Mouse (Mus musculus) mouse trophoblast stem cell (cell line): ENCODE results near the gene Anks1.
"Not testable (repeated sequence)": the region's sequence is repeated elsewhere in the genome, so short reads cannot be mapped to it uniquely, and the experiment has no call there.

ENCODE experiments used
- in situ Hi-C, 2 experiments: fragments of 300-500 bp; cut with MseI, MboI; formaldehyde crosslinking; loops; 2 replicates in 1 of 2; 3 replicates in 1 of 2; pipeline ENCODE4 v1.15.1; 2025

Gene Anks1

DNA sequence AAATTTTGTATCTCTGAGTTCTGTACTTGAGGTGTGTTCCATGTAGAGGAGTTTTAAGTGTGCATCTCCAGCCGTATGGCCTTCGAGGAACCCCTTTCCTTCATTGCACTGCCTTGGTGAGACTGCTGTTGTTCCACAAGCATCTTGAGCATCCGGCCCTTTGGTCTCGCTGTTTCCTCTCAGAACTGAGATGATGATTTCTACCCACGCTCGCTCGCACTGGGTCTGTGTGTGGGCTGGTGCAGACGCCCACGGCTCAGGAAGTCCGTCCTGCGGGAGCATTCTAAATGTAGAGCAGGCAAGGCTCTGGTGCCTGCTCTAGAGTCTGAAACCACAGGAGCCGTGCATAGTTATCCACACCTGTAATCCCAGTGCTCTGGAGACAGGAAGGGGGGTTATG, 88.1 kb downstream of the Anks1 start:
- in situ Hi-C loops = no loop called here

DNA sequence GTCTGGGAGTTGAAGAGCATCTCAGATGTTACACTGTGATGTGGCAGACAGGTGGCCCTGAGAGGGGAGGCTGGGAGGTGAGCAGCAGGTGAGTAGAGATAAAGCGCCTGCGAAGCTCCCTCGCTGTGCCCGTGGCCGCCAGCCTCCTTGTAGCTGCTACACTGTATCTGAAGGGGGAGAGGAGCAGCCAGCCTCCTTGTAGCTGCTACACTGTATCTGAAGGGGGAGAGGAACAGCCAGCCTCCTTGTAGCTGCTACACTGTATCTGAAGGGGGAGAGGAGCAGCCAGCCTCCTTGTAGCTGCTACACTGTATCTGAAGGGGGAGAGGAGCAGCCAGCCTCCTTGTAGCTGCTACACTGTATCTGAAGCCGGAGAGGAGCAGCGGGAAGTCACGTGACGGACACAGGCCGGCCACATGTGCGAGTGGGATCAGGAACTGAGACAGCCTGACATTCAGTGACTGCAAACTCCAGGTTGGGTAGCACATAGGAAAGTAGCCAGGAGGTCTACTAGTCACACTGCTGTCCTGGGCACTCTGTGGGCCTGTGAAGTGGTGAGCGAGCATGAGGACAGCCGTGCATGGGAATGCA, 90.7 kb downstream of the Anks1 start:
- in situ Hi-C loops = not testable (repeated sequence)

DNA sequence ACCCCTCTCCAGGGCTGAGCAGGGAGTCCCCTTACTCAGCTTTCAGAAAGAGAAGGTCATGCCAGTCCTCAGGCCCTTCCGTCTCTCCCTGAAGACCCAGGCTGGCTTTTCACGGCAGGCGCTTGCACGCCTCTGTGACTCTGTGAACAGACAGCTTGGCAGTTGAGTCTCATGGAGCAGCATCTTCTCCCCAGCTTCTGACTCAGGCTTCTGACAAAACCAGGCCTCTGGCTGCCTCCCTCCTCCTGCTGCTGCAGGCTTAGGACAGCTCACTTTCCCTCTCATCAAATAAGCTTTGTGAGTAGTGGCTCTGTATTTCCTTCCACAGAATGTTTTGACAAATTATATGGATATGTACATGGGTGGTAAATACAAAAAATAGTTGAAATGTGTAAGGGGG, 91.3 kb downstream of the Anks1 start:
- in situ Hi-C loops = no loop called here

DNA sequence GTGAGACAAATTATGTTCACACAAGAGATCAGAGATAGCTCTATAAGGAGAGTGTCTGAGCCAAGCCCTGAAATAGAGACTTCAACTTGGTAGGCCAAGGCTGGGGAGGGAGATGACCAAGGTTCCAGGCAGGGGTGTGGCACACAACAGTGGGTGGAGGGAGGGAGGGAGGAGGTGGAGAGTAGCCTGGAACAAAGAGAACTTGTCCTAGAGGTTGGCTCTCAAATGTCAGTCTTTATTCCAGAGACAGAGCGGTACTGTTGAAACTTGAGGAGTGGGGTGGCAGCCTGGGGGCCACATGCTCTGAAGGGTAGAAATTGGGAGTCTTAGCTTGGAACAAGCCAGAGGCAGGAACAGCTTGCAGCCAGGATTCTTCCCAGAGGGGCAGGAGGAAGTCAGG, 91.7 kb downstream of the Anks1 start:
- in situ Hi-C loops = no loop called here

DNA sequence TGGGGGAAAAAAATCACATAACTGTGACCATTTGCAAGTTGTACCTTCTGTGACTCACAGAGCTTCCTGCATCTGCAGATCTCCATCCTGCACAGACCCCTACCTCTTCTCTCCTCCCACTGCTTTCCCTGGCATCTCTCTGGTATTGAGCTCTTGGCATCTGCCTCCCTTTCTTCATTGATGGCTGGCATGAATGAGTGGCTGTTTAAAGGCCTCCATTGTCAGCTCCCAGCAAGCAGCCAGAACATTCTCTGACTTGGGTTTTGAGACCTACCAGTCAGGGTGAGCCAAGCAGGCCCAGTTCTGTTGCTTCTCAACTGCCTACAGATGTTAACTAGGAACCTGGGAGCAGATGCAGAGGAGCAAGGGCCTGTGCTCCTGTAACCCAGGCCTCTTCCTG, 96.3 kb downstream of the Anks1 start:
- in situ Hi-C loops = no loop called here

DNA sequence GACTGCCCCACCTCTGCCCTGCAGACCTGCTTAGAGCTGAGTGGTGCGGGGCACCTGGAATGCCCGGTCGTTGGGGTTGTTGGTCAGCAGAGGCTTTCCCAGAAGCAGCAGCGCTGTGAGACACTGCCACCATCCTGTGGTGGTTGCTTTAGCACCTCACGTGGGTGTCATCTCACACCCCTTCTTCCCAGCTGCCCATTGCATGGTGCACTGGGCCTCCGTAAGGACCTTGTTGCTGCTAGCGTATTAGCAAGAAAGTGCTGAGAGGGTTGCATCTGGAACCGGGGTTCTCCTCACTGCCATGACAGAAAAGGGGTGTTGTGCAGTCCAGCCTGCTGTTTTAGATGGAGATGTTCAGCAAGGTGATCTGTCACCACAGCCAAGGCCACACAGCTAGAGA, 97.1 kb downstream of the Anks1 start:
- in situ Hi-C loops = no loop called here

DNA sequence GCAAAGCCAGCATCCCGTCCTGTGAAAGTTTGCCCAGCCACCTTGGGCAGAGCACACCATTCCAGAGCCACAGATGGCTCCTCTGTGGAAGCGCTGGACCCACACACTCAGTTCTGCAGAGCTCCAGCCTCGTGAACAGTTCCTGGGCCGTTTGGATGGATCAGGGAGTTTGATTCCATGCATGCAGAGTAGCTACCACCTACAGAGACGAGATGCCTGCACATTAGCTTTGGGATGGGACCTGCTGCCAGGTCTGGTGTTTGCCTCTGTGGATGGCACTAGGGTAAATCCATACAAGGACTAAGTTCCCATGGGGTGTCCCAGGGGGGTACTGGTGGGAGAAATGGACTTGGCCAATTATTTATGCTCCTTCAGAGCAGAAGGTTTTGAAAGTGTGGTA, 97.5 kb downstream of the Anks1 start:
- in situ Hi-C loops = no loop called here

DNA sequence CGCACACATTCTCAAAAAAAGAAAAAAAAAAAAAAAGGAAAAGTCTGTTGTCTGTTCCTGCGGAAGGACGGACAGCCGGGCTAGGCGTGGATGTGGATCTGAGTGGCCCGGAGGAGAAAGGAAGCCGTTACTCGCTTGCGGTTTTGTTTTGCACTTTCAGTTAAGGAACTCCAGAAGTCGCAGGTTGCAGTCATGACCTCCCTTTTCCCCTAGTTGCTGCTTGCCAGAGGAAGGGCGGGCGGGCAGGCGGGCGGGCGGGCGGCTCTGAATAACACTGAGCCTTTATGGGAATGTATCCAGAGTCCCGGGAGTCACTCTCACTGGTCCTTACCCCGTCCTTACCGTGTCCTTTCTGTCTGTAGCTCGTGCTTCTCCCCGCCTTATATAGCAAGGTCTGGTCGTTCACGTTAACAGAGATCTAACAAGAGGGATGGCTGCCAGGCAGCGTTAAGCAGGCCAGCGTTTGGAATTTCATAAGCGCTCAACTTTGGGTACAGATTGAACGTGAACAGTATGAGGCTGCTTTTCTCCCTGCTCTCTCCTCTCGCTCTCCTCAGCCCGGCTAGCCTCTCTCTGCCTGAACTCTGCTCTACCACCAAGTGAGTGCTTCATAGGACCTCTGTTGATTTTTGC, 98.2 kb downstream of the Anks1 start:
- in situ Hi-C loops = no loop called here

DNA sequence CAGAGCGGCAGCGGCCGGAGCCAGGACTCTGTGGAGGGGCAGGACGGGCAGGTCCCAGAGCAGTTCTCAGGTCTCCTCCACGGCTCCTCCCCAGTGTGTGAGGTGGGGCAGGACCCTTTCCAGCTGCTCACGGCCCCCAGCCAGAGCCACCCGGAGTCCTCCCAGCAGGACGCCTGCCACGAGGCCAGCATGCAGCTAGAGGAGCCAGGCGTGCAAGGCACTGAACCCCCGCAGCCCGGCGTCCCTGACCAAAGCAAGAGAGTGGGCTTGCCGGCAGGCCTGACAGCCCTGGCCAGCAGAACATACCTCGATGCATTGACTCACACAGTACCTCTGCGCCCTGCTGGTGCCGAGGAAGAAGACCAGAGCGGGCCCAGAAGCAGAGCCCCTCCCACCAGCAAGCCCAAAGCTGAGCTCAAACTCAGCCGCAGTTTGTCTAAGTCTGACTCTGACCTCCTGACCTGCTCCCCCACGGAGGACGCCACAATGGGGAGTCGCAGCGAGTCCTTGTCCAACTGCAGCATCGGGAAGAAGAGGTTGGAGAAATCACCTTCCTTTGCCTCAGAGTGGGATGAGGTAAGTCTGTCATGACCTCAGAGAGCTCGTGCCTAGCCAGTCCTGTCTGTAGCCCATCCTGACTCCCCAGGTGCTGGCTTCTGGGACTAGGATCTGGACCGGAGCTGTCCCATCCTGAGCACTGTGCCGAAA, 98.9 kb downstream of the Anks1 start:
- in situ Hi-C loops = no loop called here

DNA sequence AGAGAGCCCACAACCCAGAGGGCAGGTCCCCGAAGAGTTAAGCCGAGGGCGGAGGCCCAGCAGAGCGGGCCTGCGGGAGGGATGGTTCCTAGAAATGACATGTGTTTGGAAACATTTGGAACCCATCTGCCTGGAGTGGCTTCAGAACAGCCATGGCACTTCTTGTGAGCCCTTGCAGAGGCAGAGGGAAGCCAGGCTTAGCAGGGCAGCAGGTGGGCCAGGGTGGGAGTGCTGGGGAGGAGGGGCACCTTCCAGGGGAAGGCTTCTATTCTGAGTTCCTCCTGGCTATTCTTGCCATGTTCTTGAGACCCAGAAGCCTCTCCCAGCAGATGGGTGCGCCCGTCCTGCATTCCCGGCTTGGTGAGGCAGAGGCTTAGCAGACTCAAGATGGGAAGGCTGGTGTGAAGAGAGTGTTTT, 99.5 kb downstream of the Anks1 start:
- in situ Hi-C loops = no loop called here

DNA sequence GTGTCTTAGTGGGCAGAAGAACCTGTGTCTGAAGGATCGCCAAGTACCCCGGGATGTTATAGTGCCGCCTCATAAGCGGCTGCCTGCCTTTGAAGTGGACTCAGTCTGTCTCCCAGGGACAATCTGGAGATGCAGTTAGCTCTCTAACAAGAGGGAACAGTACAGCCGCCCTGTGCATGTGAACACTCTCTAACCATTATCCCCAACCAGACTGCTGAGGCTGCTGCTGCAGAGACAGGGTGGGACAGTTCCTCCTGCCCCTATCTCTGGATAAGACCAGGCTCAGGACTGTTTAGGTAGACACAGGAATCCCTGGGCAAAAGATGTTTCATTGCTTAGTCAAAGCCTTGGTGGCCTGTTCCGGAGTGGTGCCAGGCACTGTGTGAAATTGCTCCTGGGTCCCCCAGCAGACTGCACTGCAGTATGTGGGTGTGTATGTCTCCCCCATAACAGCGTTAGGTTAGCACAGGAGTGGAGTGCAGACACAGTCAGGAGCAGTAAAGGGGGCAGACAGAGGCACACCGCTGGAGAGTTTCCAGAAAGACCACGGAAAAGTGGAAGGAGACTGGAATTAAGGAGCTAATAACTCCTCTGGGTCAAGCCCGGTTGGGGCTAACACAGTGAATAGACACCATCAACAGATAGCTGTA, 100.1 kb downstream of the Anks1 start:
- in situ Hi-C loops = no loop called here

DNA sequence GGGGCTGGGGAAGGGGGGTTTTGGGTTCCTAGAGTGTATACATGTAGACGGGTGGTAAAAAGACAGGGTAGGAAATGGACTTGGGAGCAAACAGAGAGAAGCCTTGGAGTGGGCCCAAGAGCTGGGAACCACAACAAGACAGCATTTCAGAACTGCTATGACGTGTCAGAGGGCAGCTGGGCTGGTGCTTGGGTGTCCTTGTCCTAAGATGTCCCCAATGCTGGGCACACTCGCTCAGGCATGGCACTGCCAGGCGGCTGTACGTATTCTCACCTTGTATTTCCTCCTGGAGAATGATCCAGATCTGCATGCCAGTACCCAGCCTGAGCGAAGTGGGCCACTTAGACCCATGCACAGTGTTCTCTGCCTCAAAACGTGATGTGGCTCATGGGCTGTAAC, 100.6 kb downstream of the Anks1 start:
- in situ Hi-C loops = no loop called here

DNA sequence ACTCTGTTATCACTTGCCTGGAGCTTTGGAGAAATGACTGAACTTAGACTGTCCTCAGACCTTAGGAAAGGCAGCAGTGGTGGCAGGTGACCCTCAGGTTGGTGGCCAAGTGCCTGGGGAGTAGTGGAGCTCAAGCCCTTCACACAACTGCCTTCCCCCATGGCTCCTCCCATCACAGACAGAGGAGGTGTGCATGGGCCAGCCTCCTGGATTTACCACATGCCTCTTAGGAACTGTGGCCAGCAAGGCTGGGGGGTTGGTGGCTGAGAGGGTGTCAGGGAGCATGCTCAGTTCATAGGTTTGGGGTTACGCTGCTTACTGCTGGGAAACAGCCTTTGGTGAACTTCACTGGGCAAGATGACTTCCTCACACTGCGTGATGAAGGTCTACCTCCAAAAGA, 101.8 kb downstream of the Anks1 start:
- in situ Hi-C loops = no loop called here

DNA sequence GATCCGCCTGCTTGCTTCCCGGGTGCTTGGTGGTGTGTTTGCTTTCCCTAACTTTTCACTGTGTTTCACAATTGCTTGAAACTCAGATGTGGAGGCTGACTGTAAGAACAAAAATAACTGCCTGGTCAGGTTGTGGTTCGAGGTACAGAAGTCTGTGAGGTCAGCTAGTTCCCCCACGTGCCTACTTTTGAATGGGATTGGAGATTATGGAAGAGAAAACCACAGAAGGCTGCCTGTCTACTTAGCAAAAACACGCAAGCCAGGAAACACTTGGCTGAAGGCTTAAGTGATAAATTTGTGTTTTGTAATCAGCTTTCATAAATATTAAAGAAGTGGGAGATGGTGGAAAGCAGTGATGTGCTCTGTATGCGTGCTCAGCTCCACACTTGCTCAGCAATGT, 103.7 kb downstream of the Anks1 start:
- in situ Hi-C loops = no loop called here

DNA sequence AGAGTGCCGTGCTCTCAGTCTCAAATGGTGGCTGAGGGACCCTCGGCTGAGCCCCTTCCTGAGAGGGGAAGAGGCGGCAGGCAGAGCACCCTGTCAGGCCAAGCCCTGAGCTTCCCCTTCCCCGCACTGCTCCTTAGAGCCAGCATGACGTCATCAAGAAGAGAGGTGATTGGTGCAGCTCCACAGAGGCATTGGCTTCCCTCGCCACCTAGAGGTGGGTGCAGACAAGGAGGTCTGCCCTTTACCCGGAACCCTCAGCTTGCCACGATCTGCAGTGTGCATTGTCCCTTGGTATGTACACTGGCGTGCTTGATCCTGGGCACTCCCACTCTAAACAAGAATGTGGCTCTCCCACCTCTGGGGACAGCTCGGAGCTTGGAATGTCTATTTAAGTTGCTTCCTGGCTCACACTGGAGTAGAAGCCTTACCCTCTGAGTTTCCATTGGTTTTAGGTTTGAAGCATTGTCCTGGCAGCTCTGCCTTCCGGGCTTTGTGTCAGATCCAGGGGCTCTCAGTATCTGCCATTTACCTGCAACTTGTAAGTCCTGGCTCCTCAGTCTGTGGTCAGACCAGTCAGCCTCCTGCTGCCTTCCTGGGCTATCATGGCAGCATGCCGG, 104.3 kb downstream of the Anks1 start:
- in situ Hi-C loops = no loop called here

DNA sequence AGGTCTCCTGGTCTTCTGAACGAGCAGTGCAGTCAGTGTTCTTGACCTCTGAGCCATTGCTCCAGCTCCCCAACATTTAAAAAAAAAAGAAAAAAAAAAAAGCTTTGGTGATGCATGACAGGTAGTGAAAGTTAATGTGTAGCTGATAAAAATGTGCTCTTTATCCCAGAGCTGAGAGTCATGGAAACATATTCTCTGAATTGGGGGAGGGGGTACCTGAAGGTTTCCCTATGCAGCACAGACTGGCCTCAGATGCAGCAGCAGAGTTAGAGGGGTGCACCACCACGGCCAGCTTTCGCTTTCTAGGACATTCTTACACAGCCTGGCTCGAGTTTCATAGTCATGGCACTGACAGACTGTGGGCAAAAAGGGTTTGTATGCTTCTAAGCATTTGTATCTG, 105.3 kb downstream of the Anks1 start:
- in situ Hi-C loops = no loop called here

DNA sequence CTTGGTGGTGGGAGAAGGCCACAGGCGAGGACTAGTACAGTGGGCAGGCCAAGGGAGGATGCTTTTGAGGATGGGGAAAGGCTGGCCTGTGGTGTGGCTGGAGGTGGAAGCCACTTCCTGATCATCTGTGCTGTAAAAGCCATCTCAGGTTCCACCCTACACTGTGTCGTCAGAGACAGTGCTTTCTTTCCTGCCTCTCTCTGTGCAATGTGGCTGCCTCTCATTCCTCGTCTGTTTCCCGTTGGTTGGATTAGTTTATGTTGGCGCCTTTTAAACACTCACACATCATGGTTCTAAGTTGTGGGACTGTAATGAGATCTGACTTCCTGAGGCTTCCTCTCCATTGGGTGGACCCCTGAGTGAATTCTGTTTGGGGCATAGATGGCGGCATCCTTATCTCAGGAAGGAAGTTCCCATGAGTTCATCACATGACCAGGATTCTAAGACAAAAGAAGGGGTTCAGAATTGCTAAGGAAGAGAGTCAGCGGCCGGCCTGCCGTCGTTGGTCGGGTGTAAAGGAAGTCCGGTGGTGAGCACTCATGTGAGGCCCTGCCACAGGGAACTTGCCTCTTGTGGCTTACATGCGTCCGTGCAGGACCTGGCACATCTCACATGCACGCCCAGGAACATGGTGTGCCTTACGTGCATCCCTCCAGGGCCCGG, 106.1 kb downstream of the Anks1 start:
- in situ Hi-C loops = no loop called here

DNA sequence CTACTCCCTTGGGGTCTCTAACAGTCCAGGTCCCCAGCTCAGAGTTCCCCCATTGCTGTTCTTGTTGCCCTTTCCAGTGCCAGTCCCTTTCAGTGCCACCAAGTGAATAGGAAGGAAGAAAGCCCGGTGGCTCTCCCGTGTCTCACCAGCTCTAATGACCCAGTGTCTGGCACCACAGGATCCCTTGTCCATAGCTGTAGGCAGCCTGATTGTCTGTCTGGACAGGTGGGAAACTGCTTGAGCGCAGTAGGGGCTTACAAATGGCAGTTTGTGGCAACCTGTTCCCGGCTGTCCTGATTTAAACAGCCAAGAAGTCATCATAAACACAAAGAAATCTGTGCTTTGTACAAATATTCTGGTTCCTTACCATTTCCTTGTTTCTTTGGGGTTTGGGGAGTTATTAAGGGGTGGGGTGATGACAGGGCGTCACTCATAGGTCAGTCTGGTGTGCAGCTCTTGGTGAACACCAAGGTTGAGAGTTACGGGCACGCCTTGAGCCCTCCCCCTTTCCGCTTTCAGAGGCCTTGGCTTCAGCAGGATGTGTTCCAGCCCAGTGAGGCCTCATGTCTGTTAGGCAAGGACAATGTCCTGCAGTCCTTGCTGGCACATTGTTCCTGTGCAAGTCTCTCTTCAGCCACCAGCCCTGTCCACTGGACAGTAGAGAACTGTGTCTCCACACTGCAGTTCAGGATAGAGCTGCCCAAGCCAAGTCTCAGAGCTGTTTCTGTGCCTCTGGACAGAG, 107.1 kb downstream of the Anks1 start:
- in situ Hi-C loops = no loop called here

DNA sequence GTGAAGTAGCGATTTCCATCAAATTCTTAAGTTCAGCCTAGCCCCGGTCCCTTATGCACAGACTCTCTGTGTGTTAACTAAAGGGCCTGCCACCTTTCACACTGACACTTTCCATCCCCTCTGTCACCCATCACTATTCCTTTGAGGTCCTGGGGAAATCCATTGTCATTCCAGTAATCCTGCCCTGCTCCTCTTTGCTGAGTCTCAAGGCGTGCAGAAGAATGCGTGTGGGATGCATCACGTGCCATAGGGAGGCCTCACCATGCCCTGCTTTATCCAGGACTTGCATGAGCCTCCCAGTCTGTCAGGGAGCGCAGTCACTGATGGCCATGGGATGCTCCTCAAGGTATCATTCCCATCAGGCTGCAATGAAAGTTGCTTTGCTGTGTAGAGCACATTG, 109.2 kb downstream of the Anks1 start:
- in situ Hi-C loops = no loop called here

DNA sequence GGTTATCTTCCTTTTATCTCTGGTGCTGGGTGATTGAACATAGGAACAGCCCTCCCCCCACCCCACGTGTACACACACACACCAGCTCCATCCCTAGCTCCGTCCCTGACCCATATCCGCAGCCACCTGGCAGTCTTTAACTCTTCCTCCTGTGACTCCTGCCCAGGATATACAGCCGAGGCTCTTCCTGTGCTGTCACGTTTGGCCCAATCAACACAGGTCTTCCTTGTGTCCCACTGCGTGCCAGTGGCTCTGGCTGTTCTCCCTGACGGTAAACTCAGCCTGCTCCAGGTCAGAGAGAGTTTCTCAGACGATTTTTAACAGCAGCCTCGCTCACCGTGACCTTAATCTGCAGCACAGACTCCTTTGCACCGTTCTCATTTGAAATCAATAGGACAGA, 109.7 kb downstream of the Anks1 start:
- in situ Hi-C loops = no loop called here
